Mouse (Mus musculus) stomach, embryonic 15.5 days (tissue): ENCODE results near the gene Sod2. TPM values are rescaled to one million over a fixed set of nuclear protein-coding genes. Genes with fewer than 3 reads are reported as not detected.
A peak's percentile ranks its signal among the peaks of the same experiment; 100 is the strongest.
"Not testable (repeated sequence)": the region's sequence is repeated elsewhere in the genome, so short reads cannot be mapped to it uniquely, and the experiment has no call there.

ENCODE experiments used
- ATAC-seq: fragments of 200-750 bp; cut with Nextera tagmentation; 2 replicates; pipeline ENCODE4 v1.8.0; 2017; ENCODE audit warnings: low read depth, moderate number of reproducible peaks, moderate TSS enrichment; ENCODE audit not compliant: insufficient read depth, low FRiP score
- H3K27ac ChIP-seq: fragments of 300-500 bp; sonication (generic); 2 replicates; pipeline ENCODE4 v1.5.1; 2015; ENCODE audit warnings: mild to moderate bottlenecking, inconsistent platforms
- H3K27me3 ChIP-seq: fragments of 300-500 bp; sonication (generic); replicated peaks from 2 replicates; pipeline ENCODE4 v1.6.1; 2015; ENCODE audit warnings: inconsistent platforms
- H3K36me3 ChIP-seq: fragments of 300-500 bp; sonication (generic); 2 replicates; pipeline ENCODE4 v1.6.1; 2015; ENCODE audit warnings: inconsistent platforms
- H3K4me1 ChIP-seq: fragments of 300-500 bp; sonication (generic); 2 replicates; pipeline ENCODE4 v1.6.1; 2015; ENCODE audit warnings: inconsistent platforms
- H3K4me2 ChIP-seq: fragments of 300-500 bp; sonication (generic); 2 replicates; pipeline ENCODE4 v1.6.1; 2015; ENCODE audit warnings: mild to moderate bottlenecking, inconsistent platforms
- H3K4me3 ChIP-seq: fragments of 300-500 bp; sonication (generic); replicated peaks from 2 replicates; pipeline ENCODE4 v1.5.1; 2015; ENCODE audit warnings: inconsistent platforms
- H3K9ac ChIP-seq: fragments of 300-500 bp; sonication (generic); 2 replicates; pipeline ENCODE4 v1.6.1; 2015; ENCODE audit warnings: inconsistent platforms
- H3K9me3 ChIP-seq: fragments of 300-500 bp; sonication (generic); 2 replicates; pipeline ENCODE4 v1.6.1; 2016; ENCODE audit warnings: inconsistent platforms
- WGBS: fragments of 180-500 bp; shearing (Covaris S2); methylation state at CpG from one replicate; pipeline ENCODE4 v1.1.7; 2015; 5-methylcytosine and 5-hydroxymethylcytosine counted together
- polyA plus RNA-seq: library from polyadenylated mRNA; unstranded; fragments of >200 nt; fragmentation: Nextera tagmentation; extraction: Ambion mirVana; gene quantifications from 2 replicates; pipeline ENCODE4 v1.2.1, GENCODE M21; 2015

Sod2 gene
- polyA plus RNA-seq, 1 experiment from 2014 or later = 140 TPM

DNA sequence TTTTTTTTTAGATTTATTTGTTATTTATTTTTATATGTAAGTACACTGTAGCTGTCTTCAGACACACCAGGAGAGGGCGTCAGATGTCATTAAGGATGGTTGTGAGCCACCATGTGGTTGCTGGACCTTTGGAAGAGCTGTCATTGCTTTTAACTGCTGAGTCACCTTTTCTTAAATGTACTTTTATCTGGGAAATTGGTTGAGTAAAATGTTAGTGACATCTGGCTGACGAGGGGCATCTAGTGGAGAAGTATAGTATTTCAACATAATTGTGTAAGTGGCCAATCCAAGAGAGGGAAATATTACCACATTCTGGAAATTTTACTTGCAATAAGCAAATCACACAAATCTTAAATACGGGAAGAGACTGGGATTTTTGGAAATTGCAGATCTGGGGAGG lies 3.2 kb downstream of the Sod2 start:
- no peaks in the 10 kb centered on the region; the same call in 1 of the 2 replicates for H3K4me1 ChIP-seq
- H3K4me3 ChIP-seq = no peak overlapping the region
- no peak overlapping the region for H3K9ac ChIP-seq
- H3K36me3 ChIP-seq = peaks cover 8% of the 10 kb centered on the region; the same call in 1 of the 2 replicates
- no peaks in the 10 kb centered on the region for H3K9me3 ChIP-seq
- no peak overlapping the region for H3K4me2 ChIP-seq
- no peak overlapping the region for H3K27ac ChIP-seq
- no peaks in the 10 kb centered on the region for H3K27me3 ChIP-seq
- ATAC-seq = no peak
- 23% methylated on average over 3 of the region's 3 CpGs for WGBS

DNA sequence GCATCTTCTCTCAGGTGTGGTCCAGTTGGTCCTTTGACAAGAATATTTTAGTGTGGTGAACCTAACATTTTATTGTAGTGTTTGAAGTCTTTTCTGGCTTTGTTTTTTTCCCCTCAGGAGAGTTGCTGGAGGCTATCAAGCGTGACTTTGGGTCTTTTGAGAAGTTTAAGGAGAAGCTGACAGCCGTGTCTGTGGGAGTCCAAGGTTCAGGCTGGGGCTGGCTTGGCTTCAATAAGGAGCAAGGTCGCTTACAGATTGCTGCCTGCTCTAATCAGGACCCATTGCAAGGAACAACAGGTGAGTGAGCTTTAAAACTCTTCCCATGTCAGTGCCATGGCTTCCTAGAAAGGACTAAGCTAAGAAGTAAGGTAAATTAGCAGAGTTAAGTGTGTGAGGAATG lies 6.7 kb downstream of the Sod2 start:
- H3K4me2 ChIP-seq = no peak overlapping the region
- H3K4me1 ChIP-seq = no peaks in the 10 kb centered on the region; the same call in 1 of the 2 replicates
- H3K27ac ChIP-seq = no peak overlapping the region
- no peaks in the 10 kb centered on the region for H3K27me3 ChIP-seq
- WGBS = 72% methylated on average over 3 of the region's 3 CpGs
- H3K9me3 ChIP-seq = no peaks in the 10 kb centered on the region
- no peak for ATAC-seq
- no peak overlapping the region for H3K9ac ChIP-seq
- no peak overlapping the region for H3K4me3 ChIP-seq
- peaks cover 16% of the 10 kb centered on the region; the same call in 1 of the 2 replicates for H3K36me3 ChIP-seq

DNA sequence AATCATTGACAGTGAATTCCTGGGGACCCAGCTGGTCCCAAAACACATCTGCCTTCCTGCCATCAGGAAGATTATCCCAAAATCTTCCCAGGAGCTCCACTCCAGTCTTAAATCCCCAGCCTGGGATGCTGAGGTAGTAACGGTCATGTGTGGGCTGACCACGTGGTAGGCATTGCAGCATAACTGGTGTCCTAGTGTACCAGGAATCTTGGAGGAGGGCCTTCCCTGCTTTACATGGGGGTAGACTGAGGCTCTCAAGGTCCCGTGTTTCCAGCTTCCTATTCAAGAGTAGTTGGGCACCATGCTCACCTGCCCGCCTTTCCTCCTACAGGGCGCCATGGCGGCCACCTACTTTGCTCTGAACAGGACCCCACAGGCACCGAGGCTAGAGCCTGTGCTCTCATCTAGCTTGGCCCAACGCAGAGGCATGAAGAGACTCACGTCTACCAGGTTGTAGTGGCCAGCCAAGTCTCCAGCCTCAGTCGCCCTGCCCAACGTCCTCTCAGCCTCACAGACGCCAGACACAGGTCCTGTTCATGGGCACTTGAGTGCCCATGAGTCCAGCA lies 30.1 kb downstream of the Sod2 start:
- not testable (repeated sequence) for H3K36me3 ChIP-seq, H3K4me2 ChIP-seq, H3K9ac ChIP-seq, H3K4me3 ChIP-seq, ATAC-seq, H3K27ac ChIP-seq, H3K9me3 ChIP-seq, H3K27me3 ChIP-seq, H3K4me1 ChIP-seq
- WGBS = 79% methylated on average over 4 of the region's 12 CpGs

DNA sequence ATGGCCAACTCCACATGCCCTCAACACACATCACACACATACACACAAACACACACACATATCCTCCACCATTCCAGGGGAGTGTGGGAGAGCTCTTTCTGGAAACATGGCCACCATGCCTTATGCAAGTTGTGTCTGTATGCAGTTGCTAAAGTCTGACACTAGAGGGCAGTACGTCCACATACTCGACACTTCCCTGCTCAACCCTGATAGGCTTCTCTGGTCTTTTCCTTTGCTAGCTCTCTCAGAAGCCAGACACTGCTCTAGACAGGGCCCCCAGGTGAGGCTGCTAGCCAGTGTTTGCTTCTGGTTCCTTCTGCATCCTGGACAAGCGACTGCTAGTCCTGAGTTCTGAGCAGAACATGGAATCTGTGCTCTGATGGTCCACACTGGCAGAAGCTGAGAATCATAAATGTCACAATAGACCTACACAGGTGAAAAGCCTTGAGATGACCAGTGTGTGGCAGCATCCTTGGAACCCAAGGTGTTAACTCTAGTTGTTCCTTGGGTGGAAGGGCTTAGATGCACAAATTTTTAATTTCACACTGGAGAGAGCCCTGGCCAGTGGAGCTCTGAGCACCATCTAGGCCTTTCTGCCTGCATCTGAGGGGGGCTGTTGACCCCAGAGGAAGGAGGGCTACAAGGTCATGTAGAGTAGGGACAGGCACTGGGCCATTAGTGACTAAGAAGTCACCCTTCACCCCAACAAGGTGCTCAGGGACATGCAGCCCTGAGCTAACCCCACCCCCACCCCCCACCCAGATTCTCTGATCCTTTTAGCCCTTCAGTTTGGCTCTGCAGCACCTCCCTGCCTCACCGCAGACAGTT lies 37.4 kb downstream of the Sod2 start:
- H3K4me3 ChIP-seq, H3K27me3 ChIP-seq, H3K27ac ChIP-seq, H3K4me2 ChIP-seq, H3K9ac ChIP-seq, H3K4me1 ChIP-seq, H3K36me3 ChIP-seq, H3K9me3 ChIP-seq: not testable (repeated sequence)
- WGBS = 14% methylated on average over 4 of the region's 4 CpGs
- ATAC-seq = peak; percentile 37; the same call in 1 of the 2 replicates

DNA sequence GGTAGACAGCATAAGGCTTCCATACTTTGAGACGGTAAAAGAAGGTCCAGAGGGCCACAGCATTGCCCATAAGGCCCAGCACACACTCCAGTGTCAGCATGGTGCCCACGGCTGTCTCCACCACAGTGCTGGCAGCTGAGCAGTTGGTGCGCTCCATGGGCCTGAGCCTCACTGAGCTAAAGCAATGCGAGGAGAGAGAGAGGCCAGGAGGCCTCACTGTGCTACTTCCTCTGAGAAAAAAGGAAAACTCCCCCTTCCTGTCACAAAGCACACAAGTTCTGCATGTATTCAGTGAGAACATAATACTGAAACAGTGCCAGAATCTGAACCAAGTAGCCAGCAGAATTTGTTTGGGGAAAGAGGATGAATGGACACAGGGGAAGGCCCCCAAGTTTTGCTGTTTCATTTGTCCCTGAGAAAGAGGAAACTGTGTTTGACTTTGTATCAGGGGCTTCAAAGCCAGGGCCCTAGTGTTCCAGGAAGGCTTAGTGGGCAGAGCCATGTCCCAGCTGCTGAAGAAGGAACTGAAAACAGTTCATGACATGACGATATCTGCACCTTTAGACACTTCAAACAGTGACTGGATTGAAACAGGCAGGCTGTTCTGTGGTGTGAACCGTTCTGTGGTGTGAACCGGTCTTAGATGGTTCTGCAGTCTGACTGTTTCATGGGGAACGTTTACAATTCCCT lies 45.6 kb downstream of the Sod2 start, which contains the start of gene Gpr31b:
Gpr31b (minus strand) TSS at position 173 of the 690 bp plus-strand sequence.
- H3K9ac ChIP-seq, H3K36me3 ChIP-seq, H3K4me1 ChIP-seq, H3K9me3 ChIP-seq, H3K27me3 ChIP-seq, H3K4me2 ChIP-seq, H3K27ac ChIP-seq, H3K4me3 ChIP-seq, ATAC-seq: not testable (repeated sequence)
- WGBS = 85% methylated on average over 2 of the region's 8 CpGs

DNA sequence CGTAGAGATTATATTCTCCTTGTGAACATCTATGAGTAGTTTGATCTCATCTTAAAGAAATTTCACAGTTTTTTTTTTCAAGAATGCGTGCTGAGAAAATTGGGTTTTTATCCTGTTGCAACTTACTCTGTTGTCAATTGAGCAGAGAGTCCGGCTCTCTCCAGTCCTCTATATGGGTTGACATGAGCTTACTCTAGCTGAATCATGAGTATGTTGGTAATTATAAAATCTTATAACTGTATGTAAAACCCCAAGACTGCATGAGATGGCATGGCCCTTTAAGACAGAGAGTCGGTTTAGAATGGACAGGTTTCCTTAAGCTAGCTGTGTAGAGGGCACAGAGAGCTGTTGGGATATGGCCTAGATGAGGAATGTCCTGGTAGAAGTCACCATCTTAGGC lies 54.2 kb downstream of the Sod2 start, which contains the start of gene Tcp10b:
Tcp10b (plus strand) TSS at position 301 of the 400 bp plus-strand sequence.
- not testable (repeated sequence) for H3K36me3 ChIP-seq, ATAC-seq, H3K27me3 ChIP-seq, H3K4me1 ChIP-seq, H3K4me2 ChIP-seq, H3K9me3 ChIP-seq, H3K4me3 ChIP-seq, H3K9ac ChIP-seq, H3K27ac ChIP-seq
- WGBS = 85% methylated on average over 4 of the region's 4 CpGs

DNA sequence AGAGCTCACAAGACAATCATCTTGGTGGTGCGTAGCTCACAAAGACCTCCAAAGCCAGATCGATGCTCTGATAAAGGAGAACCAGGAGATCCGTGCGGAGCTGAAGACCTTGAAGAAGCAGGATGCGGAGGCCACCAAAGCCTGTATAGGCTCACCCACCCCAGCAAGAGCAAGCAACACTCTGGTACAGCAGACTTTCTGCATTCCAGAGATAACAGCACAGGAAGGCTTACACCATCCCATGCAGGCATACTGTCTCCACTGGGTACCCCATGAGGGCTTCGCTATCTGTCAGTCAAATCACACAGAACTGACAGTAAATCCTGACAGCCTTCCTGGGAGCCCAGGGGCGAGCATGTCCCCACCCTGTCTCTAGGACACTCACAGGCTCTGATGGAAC lies 56.2 kb downstream of the Sod2 start:
- not testable (repeated sequence) for H3K9ac ChIP-seq, H3K27me3 ChIP-seq, H3K27ac ChIP-seq, H3K4me1 ChIP-seq, H3K36me3 ChIP-seq, H3K4me2 ChIP-seq, H3K4me3 ChIP-seq, ATAC-seq, H3K9me3 ChIP-seq
- WGBS = 63% methylated on average over 5 of the region's 7 CpGs

DNA sequence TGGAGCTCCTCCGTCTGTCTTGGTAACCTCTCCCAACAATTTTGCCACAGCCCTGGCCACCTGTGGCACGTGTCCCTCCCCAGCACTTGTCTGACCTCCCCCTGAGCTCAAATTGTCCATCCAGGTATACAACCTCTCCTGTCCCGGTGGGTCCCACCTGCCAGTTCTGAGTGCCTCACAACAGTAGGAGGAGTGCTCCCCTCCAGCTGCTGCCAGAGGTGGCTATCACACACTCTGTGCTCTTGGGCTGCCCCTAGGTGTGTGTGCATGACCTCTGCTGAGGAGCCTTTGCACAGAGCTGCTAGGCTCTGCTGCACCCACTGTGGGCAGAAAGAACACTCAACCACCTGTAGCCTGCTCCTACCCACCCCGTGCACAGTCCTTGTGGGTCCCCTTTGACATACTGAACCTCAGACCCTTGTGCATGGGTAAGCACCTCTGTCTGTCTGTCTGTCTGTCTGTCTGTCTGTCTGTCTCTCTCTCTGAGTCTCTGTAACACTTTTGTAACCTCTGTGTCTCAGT lies 61.3 kb downstream of the Sod2 start:
- not testable (repeated sequence) for H3K9ac ChIP-seq, H3K4me3 ChIP-seq, ATAC-seq, H3K4me2 ChIP-seq, H3K27ac ChIP-seq, H3K4me1 ChIP-seq, H3K9me3 ChIP-seq, H3K27me3 ChIP-seq, H3K36me3 ChIP-seq
- 64% methylated on average over 1 of the region's 4 CpGs for WGBS

DNA sequence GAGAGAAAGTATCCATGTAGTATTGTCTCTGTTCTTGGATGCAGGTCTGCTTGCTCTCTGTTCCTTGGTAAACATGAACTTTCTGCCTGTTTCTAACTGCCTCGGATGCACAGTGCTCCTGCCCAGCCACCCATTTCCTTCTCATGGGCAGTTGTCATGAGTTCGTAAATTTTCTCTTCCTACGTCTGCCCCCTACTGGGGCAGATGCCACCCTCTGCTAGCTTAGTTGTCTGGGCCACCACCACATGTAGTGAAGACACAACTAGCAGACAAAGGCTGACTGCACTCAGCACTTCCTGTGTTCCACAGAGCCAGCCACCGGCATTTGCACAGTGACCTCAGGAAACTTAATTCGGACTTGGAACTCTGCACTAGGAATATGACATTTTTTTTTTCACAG lies 62.6 kb downstream of the Sod2 start:
- H3K36me3 ChIP-seq, H3K9me3 ChIP-seq, H3K9ac ChIP-seq, ATAC-seq, H3K4me3 ChIP-seq, H3K27ac ChIP-seq, H3K27me3 ChIP-seq, H3K4me1 ChIP-seq, H3K4me2 ChIP-seq: not testable (repeated sequence)
- WGBS = 60% methylated on average over 3 of the region's 5 CpGs

Other genes starting within 250 kb of the Sod2 start
- gene Igf2r, start 237.2 kb upstream of the Sod2 start, polyA plus RNA-seq = 35.1 and 36.1 TPM in 2 replicates
- 0.82 and 1.2 TPM in 2 replicates for gene Mas1, start 138.7 kb upstream of the Sod2 start, polyA plus RNA-seq
- gene Mrgprh, start 130.8 kb upstream of the Sod2 start, polyA plus RNA-seq = 0.06 TPM in 1 of 2 replicates, not detected in the other
- 1.0 and 1.3 TPM in 2 replicates for gene Pnldc1, start 96.6 kb upstream of the Sod2 start, polyA plus RNA-seq
- gene Tcp1, start 91.1 kb upstream of the Sod2 start, polyA plus RNA-seq = 369 and 399 TPM in 2 replicates
- 147 and 163 TPM in 2 replicates for gene Mrpl18, start 90.5 kb upstream of the Sod2 start, polyA plus RNA-seq
- gene Acat3, start 66.2 kb upstream of the Sod2 start, polyA plus RNA-seq = 1.2 and 1.6 TPM in 2 replicates
- 146 and 154 TPM in 2 replicates for gene Acat2, start 46.1 kb upstream of the Sod2 start, polyA plus RNA-seq
- 119 and 122 TPM in 2 replicates for gene Wtap, start 12.7 kb upstream of the Sod2 start, polyA plus RNA-seq
- not detected in 2 replicates for gene Gpr31b, start 45.5 kb downstream of the Sod2 start, polyA plus RNA-seq
- gene Tcp10b, start 54.3 kb downstream of the Sod2 start, polyA plus RNA-seq = 0.06 and 0.09 TPM in 2 replicates
- not detected in 2 replicates for gene Unc93a, start 125.0 kb downstream of the Sod2 start, polyA plus RNA-seq
- not detected in 2 replicates for gene Smok2a, start 214.3 kb downstream of the Sod2 start, polyA plus RNA-seq
- not detected in 2 replicates for gene Smok2b, start 223.4 kb downstream of the Sod2 start, polyA plus RNA-seq